Mouse (Mus musculus) bone marrow, adult 2 months (tissue): ENCODE measurements at regions not wholly inside any gene's neighbourhood (a gene's known extent, or its start where the extent isn't known, plus 50 kb on each side); places are given as distances from the start of the nearest gene placed in this dataset.

ENCODE experiments used
- H3K27ac ChIP-seq: fragments of 200-500 bp; 2 replicates; pipeline ENCODE4 v1.5.1; 2012; ENCODE audit warnings: low read depth, mild to moderate bottlenecking, control low read depth, inconsistent platforms, low read length; ENCODE audit not compliant: control insufficient read depth, poor library complexity, insufficient read depth
- H3K4me1 ChIP-seq: fragments of 200-500 bp; 2 replicates; pipeline ENCODE4 v1.6.1; 2011; ENCODE audit warnings: low read length; ENCODE audit not compliant: control insufficient read depth, insufficient read depth
- H3K4me3 ChIP-seq: fragments of 200-500 bp; replicated peaks from 2 replicates; pipeline ENCODE3; 2011; ENCODE audit warnings: mild to moderate bottlenecking, low read depth, low read length, control low read depth; ENCODE audit not compliant: control insufficient read depth
- CTCF ChIP-seq: fragments of 200-500 bp; IDR thresholded peaks from 2 replicates; pipeline ENCODE4 v1.5.1; 2011; ENCODE audit warnings: low read length, control low read depth; ENCODE audit not compliant: control insufficient read depth, insufficient read depth
- POLR2A ChIP-seq: fragments of 200-500 bp; IDR thresholded peaks from 2 replicates; pipeline ENCODE4 v1.6.1; 2011; ENCODE audit warnings: low read depth, mild to moderate bottlenecking, control low read depth, low read length, borderline replicate concordance; ENCODE audit not compliant: control insufficient read depth
- WGBS: fragments of 180-500 bp; shearing (Covaris S2); methylation state at CpG from one replicate; pipeline ENCODE4 v1.1.7; 2018; 5-methylcytosine and 5-hydroxymethylcytosine counted together

DNA sequence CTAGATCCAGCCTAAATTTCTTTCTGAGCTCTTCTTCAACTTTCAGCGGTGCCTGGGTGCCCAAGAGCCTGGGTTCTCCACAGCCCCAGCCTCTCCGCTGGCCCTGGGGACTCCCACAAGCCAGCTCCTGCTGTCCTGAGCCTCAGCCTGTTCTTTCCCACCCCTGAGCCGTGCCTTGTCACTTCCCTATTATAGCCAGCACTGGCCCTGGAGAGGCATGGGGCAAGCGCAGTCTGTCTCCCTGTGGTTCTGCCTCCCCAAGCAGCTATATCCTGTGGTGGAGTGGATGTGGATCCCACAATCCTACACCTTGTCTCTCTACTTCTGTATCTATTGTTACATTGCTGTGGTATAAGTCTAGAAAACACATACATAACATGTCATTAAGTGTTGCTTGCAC lies 128.6 kb upstream of the Hgf start:
- H3K27ac ChIP-seq: no peak overlapping the region
- H3K4me1 ChIP-seq: no peaks in the 10 kb centered on the region
- WGBS: 60% methylated on average over 4 of the region's 4 CpGs
- TF ChIP-seq POLR2A: no peak
- no peak for TF ChIP-seq CTCF
- no peak overlapping the region for H3K4me3 ChIP-seq

DNA sequence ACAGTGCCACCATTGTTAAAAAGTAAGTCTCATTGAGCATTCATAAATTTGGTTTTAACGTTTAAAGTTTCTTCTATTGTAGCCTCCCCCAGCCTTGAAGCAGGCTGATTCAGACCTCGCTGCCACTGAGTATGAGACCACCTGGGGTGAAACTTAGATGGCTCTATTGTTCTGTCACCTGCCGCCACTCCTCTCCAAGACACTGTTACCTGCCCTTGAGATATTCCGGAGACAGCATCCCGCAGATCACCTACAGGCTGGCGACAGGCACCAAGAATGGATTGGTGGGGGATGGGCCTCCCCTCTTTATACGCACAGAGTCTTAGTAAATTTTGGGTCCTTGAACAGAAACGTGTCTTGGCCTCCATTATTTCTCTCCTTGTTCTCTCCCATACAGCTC lies 128.0 kb upstream of the Hgf start:
- no peak for TF ChIP-seq POLR2A
- Histone ChIP-seq H3K27ac (no peak overlapping the region), H3K4me1 (no peaks in the 10 kb centered on the region), H3K4me3 (no peak overlapping the region)
- WGBS: 90% methylated on average over 8 of the region's 8 CpGs

DNA sequence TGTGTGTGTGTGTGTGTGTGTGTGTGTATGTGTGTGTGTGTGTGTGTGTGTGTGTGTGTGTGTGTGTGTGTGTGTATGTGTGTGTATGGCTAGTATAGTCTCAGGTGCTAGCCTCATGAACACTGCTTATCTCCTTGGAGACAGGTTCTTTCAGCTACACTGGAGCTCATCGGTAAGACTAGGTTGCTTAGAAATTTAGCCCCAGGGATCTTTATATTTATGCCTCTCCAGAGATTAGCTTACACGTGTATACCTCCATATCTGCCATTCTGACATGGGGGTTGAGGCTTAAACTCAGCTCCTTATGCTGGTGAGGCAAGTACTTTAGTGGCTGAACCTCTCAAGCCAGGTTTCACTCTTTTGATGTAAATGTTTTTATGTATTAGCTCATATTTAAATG lies 127.0 kb upstream of the Hgf start:
- Histone ChIP-seq H3K4me3 (no peak overlapping the region), H3K4me1 (no peaks in the 10 kb centered on the region), H3K27ac (no peak overlapping the region)
- TF ChIP-seq POLR2A (no peak), CTCF (no peak)
- WGBS: 76% methylated on average over 2 of the region's 2 CpGs

DNA sequence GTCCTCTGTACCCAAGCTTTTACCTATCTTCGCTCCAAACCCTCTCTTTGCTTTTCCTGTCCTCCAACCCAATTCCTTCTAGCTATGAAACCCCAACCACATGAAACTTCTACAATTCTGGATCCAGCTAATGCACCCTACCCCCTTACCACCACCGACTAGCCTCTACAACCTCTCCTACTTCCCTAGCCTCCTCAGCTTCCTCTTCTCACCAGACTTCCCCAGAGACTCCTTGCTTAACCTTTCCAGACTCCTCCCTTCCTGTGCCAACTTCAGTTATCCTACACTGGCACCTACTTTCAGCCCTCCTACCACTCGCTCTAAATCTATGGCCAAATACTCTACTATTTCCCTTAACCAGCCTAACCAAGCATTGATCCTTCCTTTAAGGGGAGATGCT lies 118.7 kb upstream of the Hgf start:
- H3K4me1 ChIP-seq: no peaks in the 10 kb centered on the region; the same call in 1 of the 2 replicates
- no peak overlapping the region for H3K27ac ChIP-seq
- 28% methylated on average over 3 of the region's 3 CpGs for WGBS
- TF ChIP-seq CTCF (no peak), POLR2A (no peak)
- no peak overlapping the region for H3K4me3 ChIP-seq

DNA sequence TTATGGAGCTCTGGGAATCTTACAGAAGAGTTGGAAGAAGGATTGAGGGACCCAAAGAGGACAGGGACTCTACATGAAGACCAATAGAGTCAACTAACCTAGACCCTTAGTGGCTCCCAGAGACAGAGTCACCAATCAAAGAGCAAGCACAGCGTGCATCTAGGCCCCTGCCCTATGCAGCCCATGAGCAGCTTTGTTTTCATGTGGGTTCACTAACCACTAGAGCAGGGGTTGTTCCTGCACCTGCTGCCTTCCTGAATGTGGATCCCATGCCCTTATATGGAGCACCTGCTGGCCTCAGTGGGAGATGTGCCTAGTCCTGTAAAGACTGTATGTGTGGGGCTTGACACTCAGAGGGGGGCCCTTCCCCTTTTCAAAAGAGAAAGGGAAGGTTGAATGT lies 108.2 kb upstream of the Hgf start:
- TF ChIP-seq POLR2A (no peak), CTCF (no peak)
- WGBS: 79% methylated on average over 1 of the region's 1 CpGs
- no peak overlapping the region for H3K4me3 ChIP-seq
- H3K4me1 ChIP-seq: no peaks in the 10 kb centered on the region; the same call in 1 of the 2 replicates
- no peak overlapping the region for H3K27ac ChIP-seq

DNA sequence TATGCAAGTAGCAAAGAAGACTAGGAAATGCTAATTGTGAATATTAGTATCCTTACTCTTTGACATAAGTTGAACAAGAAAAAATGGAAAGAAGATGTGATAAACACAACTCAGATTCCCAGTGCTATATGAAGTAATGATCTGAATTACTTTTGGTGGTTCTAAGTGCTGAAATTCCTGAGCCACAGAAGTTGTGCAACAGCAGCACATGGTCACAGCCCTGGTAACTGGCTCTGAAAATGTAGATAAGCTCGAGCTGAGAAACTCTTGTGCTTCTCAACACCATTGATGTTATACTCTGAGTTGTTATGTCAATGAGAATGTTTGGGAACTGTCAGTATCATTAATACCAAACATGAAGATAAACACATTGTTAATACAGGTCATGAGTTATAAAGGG lies 106.3 kb upstream of the Hgf start:
- Histone ChIP-seq H3K4me1 (no peaks in the 10 kb centered on the region; the same call in 1 of the 2 replicates), H3K4me3 (no peak overlapping the region), H3K27ac (no peak overlapping the region)
- no peak for TF ChIP-seq POLR2A
- TF ChIP-seq CTCF: no peak
- WGBS: 16% methylated on average over 1 of the region's 1 CpGs

DNA sequence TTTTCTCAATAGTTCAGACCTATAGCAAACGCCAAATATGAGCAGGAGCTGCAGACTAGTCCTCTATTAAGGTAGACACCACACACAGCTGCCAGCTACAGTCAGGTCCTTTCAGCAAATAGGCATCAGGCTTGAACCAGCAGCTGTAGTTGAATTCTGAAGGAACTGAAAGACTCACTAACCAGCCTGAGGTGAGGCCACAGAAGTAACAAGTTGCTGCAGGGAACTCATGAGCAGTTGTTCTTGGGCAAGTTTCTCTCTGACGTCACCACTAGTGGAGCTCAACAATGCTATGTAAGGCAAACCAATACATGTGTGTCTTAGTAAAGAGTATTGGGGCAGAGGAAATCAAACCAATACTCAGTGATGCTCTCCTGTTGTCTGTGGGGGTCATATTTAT lies 91.5 kb upstream of the Hgf start:
- no peak for TF ChIP-seq CTCF
- no peak for TF ChIP-seq POLR2A
- H3K4me3 ChIP-seq: no peak overlapping the region
- H3K4me1 ChIP-seq: peaks cover 1% of the 10 kb centered on the region; the same call in 1 of the 2 replicates
- no peak overlapping the region for H3K27ac ChIP-seq
- 71% methylated on average over 2 of the region's 2 CpGs for WGBS

DNA sequence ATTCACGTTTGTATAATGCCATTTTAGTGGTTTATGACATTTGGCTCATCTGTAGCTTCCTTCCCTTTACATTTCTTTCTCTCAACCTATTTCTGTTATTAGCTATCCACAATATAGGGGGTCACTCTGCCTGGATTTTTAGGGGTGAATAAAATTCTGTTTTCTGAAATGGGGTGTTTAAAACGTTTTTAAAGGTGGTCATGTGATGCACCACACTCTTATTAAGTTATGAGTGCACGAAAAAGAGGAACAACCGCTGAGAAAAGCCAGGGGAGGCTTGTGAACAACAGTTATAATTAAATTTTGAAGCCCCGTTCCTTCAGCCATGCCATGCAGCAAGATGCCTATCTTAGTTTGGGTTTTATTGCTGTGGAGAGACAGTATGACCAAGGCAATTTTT lies 87.0 kb upstream of the Hgf start:
- H3K4me3 ChIP-seq: no peak overlapping the region
- peaks cover 3% of the 10 kb centered on the region; the same call in 1 of the 2 replicates for H3K4me1 ChIP-seq
- 7% methylated on average over 5 of the region's 5 CpGs for WGBS
- no peak overlapping the region for H3K27ac ChIP-seq
- TF ChIP-seq POLR2A (no peak), CTCF (no peak)

DNA sequence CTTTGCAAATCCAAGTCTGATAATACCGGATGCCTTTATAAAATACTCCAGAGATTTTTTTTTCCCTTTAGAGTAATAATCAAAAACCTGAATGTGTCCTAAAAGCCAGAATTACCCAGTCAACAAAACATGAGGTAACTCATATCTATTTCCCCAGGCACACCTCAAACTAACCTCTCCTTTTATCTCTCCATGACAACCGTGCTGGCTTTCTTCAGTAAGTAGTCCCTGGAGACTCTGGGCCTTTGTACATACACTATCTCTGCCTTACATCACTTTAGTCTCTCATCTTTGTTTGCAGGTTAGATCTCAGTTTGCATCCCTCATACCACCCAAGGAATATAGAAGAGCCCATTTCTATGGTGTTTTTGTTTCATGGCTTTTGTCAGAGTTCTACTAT lies 84.7 kb upstream of the Hgf start:
- 49% methylated on average over 2 of the region's 2 CpGs for WGBS
- H3K27ac ChIP-seq: no peak overlapping the region
- H3K4me1 ChIP-seq: peaks cover 3% of the 10 kb centered on the region; the same call in 1 of the 2 replicates
- TF ChIP-seq POLR2A (no peak), CTCF (no peak)
- no peak overlapping the region for H3K4me3 ChIP-seq

DNA sequence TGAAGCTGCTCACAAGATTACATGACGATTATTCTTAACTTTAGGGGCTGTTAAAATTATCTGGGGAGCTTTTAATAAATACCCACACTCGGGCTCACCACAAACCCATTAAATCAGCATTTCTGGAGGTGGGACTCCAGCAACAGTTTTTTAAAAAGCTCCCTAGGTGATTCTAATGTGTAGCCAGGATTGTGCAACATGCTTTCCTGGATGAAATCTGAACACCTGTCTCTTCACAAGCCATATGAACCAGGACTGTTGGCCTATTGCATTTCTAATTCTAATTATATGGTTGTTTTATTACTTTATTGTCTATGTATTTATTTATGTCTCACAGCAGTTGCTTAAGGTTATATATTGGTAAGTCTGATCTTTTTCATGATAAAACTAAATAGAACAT lies 84.1 kb upstream of the Hgf start:
- Histone ChIP-seq H3K4me3 (no peak overlapping the region), H3K27ac (no peak overlapping the region), H3K4me1 (peaks cover 3% of the 10 kb centered on the region; the same call in 1 of the 2 replicates)
- WGBS: 53% methylated on average over 2 of the region's 2 CpGs
- no peak for TF ChIP-seq CTCF
- no peak for TF ChIP-seq POLR2A
